Mouse (Mus musculus) kidney, adult 8-10 months (tissue): Measurements from ENCODE around the gene Myh9.
A peak's percentile ranks its signal among the peaks of the same experiment; 100 is the strongest.

ENCODE experiments used
- DNase-seq, 2 experiments: peaks; one replicate each; pipeline ENCODE4 v3.0.0; 2022

Myh9 gene

GRCm38 (mm10) chr15:77842047-77842843 is at the start of gene Myh9:
TSS of gene Myh9 (minus strand) at chr15:77842175.
- DNase-seq: peak; percentile 100

DNA sequence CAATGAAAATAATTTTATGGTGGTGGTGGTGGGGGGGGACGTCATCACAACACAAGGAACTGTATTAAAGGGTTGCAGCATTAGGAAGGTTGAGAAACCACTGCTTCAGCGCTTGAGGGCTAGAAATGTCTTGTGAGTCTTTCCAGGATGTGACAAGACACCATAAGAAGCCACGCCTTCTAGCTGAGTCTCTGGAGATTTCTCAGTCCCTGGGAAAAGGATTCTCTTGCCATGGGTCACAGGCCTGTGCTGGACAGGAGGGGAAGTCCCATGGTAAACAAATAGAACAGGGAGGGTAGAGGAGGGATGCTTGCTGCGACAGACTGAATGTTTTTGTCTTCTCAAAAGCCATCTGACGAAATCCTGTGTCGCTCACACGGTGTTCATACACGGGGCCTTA is 49.8 kb upstream of the Myh9 start:
- DNase-seq: peak in 1 of 2 experiments; percentile 55

DNA sequence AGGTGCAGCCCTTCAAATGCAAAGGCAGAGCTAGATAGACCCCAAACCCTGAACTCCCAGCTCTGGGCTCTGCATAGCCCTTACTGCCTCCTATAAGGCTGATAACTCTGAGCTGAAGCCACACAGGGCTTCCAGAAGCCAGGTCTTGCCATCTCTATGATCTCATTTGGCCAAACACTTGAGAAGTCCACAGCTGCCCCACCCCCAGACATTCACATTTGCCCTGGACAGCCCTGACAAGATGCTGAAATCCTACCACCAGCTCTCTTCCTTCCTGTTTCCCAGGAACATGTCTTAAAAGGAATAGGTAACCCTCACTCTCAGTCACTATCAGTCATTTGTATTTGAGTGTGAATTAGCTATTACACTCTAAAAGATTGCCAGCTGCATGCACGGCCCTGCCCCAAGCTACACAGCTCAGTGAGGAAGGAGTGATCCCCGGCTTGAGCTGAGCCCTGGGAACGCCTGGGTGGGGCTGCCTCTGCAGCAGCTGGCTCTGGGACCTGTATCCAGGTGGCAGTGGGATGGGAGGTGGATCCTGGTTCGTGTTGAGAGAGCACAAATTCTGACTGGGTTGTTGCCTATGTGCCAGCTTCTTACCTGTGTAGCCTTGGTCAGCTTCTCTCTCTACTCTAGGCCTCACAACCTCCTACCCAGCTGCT is 47.9 kb upstream of the Myh9 start:
- no peak for DNase-seq

GRCm38 (mm10) chr15:77888286-77888685 is 46.3 kb upstream of the Myh9 start:
- no peak for DNase-seq

GRCm38 (mm10) chr15:77887093-77887488 is 45.1 kb upstream of the Myh9 start:
- DNase-seq: no peak

GRCm38 (mm10) chr15:77886369-77887092 is 44.6 kb upstream of the Myh9 start:
- no peak for DNase-seq

DNA sequence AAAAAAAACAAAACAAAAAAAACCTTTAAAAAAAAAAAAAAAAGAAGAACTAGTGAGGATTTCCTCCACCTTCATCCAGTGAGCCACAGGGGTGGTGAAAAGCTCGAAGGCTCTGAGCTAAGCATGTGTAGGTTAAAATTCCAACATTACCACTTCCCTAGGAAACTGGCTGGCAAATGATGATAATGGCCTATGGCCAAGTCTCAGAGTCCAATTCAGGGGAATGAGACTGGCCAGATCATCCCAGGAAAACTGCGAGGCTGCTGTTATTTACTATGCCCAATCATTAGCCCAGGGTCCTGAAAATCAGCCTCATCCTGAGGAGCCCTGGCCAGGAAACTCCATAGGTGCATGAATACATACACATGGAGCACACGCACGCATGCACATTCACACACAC is 44.0 kb upstream of the Myh9 start:
- DNase-seq: peak; percentile 61 to 67

- no peak for DNase-seq
Measured at GRCm38 (mm10) chr15:77885159-77885558, 43.2 kb upstream of the Myh9 start.

- DNase-seq: no peak
Measured at GRCm38 (mm10) chr15:77883697-77884010, 41.7 kb upstream of the Myh9 start.

GRCm38 (mm10) chr15:77882797-77883696 is 41.1 kb upstream of the Myh9 start:
- no peak for DNase-seq

DNA sequence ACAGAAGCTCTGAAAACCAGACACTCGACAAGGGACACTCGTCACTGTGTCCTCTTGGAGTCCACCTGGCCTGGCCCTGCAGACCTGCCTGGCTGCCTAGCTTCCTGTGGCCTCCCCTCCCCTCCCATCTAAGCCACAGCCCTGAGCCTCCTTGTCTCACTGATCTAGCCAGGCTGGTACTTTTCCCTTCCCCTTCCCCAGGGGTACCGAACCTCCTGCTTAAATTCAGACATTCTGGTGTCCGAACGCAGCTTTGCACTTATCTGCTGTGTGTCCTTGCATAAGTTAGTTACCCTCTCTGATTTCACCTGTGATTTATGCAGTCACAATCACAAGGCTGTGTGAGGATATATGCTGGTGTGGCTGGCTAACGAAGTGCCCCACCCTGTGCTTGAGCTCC is 40.3 kb upstream of the Myh9 start:
- DNase-seq: no peak

DNA sequence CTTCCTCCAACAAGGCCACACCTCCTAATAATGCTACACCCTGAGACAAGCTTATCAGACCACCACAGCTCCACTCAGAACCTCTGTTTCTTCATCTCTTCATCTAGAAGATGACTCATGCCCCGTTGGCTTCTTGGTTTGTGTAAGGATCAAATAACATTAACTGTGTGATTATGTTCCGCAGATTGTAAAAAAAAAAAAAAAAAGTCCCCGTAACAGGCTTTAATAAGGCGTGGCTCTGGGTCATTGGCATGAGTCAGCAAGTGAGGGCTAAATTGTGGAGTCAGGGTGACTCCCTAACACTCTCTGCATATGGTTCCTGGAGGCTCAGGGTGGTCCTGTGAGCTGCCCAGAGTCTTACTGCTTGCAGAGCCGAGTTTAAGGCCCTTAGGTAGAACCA is 39.7 kb upstream of the Myh9 start:
- DNase-seq: no peak

DNA sequence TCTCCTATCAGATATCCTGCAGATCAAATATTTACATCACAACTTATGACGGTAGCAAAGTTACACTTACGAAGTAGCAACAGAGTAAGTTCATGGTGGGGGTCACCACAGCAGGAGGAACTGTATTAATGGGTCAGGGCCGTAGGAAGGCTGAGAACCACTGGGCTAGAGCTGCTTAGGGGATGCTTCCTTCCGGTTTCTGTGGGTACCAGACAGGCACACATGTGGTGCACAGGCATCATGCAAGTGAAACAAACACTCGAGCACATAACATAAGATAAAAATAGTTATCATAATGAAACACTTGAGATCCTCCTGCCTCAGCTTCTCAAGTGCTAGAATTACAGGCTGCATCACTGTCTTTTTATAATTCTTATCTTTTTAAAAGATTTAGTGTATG is 38.8 kb upstream of the Myh9 start:
- no peak for DNase-seq

- no peak for DNase-seq
Measured at GRCm38 (mm10) chr15:77879756-77880155, 37.8 kb upstream of the Myh9 start.

- DNase-seq: no peak
Measured at GRCm38 (mm10) chr15:77877209-77877608, 35.2 kb upstream of the Myh9 start.

DNA sequence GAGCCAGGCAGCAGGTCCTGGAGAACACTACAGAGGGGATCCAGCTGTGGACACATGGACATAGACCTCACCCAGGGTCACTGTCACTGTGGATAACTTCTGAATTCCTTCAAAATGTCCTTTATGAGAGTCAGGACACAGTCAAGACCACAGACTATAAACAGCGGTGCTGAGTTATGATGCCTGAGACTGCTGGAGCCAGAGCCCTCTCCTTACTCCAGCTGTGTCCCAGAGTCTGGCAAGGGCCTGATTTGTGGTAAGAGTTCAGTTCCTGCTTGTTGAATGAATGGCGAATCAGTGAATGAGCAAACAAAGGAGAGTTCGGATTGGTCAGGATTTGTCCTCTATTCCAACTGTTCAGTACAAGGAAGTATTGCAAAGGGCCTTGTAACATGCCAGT is 34.7 kb upstream of the Myh9 start:
- peak in 1 of 2 experiments; percentile 58 for DNase-seq

DNA sequence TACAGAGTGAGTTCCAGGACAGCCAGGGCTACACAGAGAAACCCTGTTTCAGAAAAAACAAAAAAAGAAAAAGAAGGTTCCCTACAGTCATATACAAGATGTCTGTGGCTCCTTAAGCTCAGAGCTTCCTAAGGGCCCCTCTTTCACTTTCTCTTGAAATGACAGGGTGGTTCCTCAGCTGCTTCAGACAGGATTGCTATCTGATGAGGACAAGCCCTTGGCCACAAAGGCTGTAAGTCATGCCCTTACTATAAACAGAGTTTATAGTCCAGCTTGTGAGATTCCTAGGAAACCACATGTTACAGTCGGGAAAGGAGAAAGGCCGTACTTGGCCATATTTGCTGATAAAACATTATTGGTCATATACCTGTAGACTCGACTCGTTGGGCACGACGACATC is 34.0 kb upstream of the Myh9 start:
- no peak for DNase-seq

DNA sequence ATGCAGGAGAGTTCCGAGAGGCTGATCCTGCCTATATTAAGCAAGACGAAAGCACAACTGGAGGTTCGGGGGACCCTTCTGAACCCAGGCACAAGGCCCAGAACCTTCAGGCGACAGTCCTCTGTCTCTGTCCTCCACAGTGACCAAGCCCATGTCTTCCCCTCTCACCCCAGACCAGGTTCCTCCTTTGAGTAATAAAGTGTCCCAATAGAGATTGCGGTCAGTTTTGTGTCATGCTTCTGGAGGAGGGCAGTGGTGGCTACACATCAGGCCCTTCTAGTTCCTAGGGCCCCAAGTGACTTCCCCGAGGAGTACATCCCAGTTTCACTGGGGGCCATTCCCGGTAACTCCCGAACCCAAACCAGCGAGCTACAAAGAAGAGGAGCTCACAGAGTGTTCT is 32.8 kb upstream of the Myh9 start:
- DNase-seq: no peak

DNA sequence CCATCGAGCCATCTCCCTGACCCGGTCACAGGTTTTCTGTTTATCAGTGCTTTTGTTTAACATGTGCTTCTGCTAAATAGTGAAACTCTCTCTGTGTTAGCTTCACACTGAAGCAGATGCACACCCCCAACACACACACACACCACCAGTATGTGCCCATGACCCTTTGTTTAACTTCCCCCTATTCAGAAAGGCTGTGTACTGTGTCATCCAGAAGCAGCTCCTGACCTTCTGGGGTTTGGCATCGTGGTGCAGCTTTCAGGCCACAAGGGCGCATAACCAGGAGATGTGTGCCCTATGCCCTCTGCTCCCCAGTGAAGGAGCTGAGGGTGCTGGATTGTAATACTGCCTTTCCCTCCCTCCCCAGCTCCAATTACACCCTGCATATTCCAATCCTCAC is 32.3 kb upstream of the Myh9 start:
- no peak for DNase-seq

GRCm38 (mm10) chr15:77873564-77873963 is 31.6 kb upstream of the Myh9 start:
- DNase-seq: peak; percentile 36 to 60

- no peak for DNase-seq
Measured at GRCm38 (mm10) chr15:77872996-77873395, 31.0 kb upstream of the Myh9 start.

DNA sequence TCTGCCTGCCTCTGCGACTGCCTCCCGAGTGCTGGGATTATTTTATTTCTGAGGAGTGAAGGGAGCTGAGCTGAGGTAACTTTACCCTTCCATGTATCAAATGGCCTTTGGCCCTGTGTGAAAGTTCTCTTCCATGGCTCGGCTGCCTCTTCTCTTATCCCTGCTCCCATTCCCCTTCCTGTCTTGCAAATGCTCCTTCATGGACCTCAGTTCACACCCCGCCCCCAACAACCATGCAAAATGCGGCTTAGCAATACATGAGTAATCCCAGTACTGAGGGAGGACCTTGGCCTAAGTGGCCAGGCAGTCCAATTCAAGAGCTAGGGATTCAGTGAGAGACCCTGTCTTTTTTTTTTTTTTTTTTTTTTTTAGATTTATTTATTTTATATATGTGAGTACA is 26.4 kb upstream of the Myh9 start:
- DNase-seq: no peak
